Mouse (Mus musculus): ENCODE results near the gene Opn3. TPM values are rescaled to one million over a fixed set of nuclear protein-coding genes. Genes with fewer than 3 reads are reported as not detected.
A peak's percentile ranks its signal among the peaks of the same experiment; 100 is the strongest.

Gene Opn3
- polyA plus RNA-seq, 1 experiment = 1.4 TPM

GRCm38 (mm10) chr1:175637677-175638076, 54.9 kb downstream of the Opn3 start:
- Histone ChIP-seq H3K4me1 (ENCODE audit: control insufficient read depth, insufficient read depth, insufficient read length) (peaks cover 42% of the 10 kb centered on the region), H3K4me3 (ENCODE audit: extremely low read depth, insufficient read depth, insufficient read length) (no peak overlapping the region), H3K27me3 (ENCODE audit: control insufficient read depth, insufficient read depth, low read length) (no peaks in the 10 kb centered on the region), H3K27ac (ENCODE audit: insufficient read depth, low read length) (peak overlapping the region; percentile 52), H3K36me3 (ENCODE audit: control insufficient read depth, insufficient read depth, low read length) (peaks cover 2% of the 10 kb centered on the region; the same call in 1 of the 2 replicates)
- WGBS = 7% methylated on average over 7 of the region's 7 CpGs
- peak; percentile 41 to 48 for DNase-seq (ENCODE audit: low read depth in 1 of 2, low spot score in 2 of 2)
- TF ChIP-seq POLR2A (IDR thresholded peaks at IDR 0.05; ENCODE audit: low read depth, low read length) = no peak; the same call in 1 of the 2 replicates
- no peak for TF ChIP-seq CTCF (IDR thresholded peaks at IDR 0.05; ENCODE audit: extremely low read depth, insufficient read depth, insufficient read length, insufficient replicate concordance)

GRCm38 (mm10) chr1:175632470-175632869, 60.1 kb downstream of the Opn3 start:
- peak overlapping the region; percentile 84 for H3K27ac ChIP-seq (ENCODE audit: insufficient read depth, low read length)
- TF ChIP-seq POLR2A (IDR thresholded peaks at IDR 0.05; ENCODE audit: low read depth, low read length) (no peak), CTCF (IDR thresholded peaks at IDR 0.05; ENCODE audit: extremely low read depth, insufficient read depth, insufficient read length, insufficient replicate concordance) (no peak)
- H3K4me1 ChIP-seq (ENCODE audit: control insufficient read depth, insufficient read depth, insufficient read length) = peaks cover 10% of the 10 kb centered on the region; the same call in 1 of the 2 replicates
- H3K27me3 ChIP-seq (ENCODE audit: control insufficient read depth, insufficient read depth, low read length) = no peaks in the 10 kb centered on the region
- DNase-seq (ENCODE audit: low read depth in 1 of 2, low spot score in 2 of 2) = no peak
- peak overlapping the region; percentile 57 for H3K4me3 ChIP-seq (ENCODE audit: extremely low read depth, insufficient read depth, insufficient read length)
- WGBS = 85% methylated on average over 14 of the region's 14 CpGs
- no peaks in the 10 kb centered on the region for H3K36me3 ChIP-seq (ENCODE audit: control insufficient read depth, insufficient read depth, low read length)

DNA sequence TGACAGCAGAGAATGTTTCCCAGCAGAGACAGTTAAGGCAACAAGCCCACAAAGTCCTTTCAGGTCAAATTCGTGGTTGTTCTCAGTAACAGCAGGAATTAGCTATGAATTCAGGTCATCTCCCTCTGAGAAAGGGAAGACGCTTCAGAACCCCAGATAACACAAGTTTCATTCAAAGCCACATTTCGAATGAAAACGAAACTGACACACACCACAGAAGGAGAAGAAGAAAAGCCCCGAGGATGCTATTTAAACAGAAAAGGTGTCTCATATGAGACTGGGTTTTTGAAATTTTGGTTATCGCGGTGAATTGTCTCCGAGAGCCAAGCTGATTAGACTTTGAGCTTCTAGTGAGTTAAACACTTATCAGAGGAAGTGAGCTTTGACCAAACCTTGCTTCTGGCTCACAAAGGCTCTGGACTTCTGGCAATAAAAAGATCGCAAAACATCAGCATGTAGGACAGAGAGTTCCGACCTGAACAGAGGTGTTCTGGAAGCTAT, 60.8 kb downstream of the Opn3 start:
- WGBS = 7% methylated on average over 10 of the region's 10 CpGs
- TF ChIP-seq POLR2A (IDR thresholded peaks at IDR 0.05; ENCODE audit: low read depth, low read length) (peak; percentile 11; the same call in 1 of the 2 replicates), CTCF (IDR thresholded peaks at IDR 0.05; ENCODE audit: extremely low read depth, insufficient read depth, insufficient read length, insufficient replicate concordance) (no peak)

GRCm38 (mm10) chr1:175631080-175631479, 61.5 kb downstream of the Opn3 start:
- 58% methylated on average over 3 of the region's 3 CpGs for WGBS
- no peaks in the 10 kb centered on the region for H3K36me3 ChIP-seq (ENCODE audit: control insufficient read depth, insufficient read depth, low read length)
- TF ChIP-seq POLR2A (IDR thresholded peaks at IDR 0.05; ENCODE audit: low read depth, low read length) (no peak), CTCF (IDR thresholded peaks at IDR 0.05; ENCODE audit: extremely low read depth, insufficient read depth, insufficient read length, insufficient replicate concordance) (no peak)
- no peak overlapping the region for H3K4me3 ChIP-seq (ENCODE audit: extremely low read depth, insufficient read depth, insufficient read length)
- peak overlapping the region; percentile 84; the same call in 1 of the 2 replicates for H3K27ac ChIP-seq (ENCODE audit: insufficient read depth, low read length)
- no peak for DNase-seq (ENCODE audit: low read depth in 1 of 2, low spot score in 2 of 2)
- peaks cover 11% of the 10 kb centered on the region; the same call in 1 of the 2 replicates for H3K4me1 ChIP-seq (ENCODE audit: control insufficient read depth, insufficient read depth, insufficient read length)
- no peaks in the 10 kb centered on the region for H3K27me3 ChIP-seq (ENCODE audit: control insufficient read depth, insufficient read depth, low read length)

More for the DNA sequence above, 60.8 kb downstream of the Opn3 start:
- peak in 1 of 2 experiments; percentile 44 for DNase-seq (ENCODE audit: low read depth in 1 of 2, low spot score in 2 of 2)
- peak overlapping the region; percentile 84 for H3K27ac ChIP-seq (ENCODE audit: insufficient read depth, low read length)
- peaks cover 11% of the 10 kb centered on the region; the same call in 1 of the 2 replicates for H3K4me1 ChIP-seq (ENCODE audit: control insufficient read depth, insufficient read depth, insufficient read length)
- no peaks in the 10 kb centered on the region for H3K36me3 ChIP-seq (ENCODE audit: control insufficient read depth, insufficient read depth, low read length)
- H3K27me3 ChIP-seq (ENCODE audit: control insufficient read depth, insufficient read depth, low read length) = no peaks in the 10 kb centered on the region
- H3K4me3 ChIP-seq (ENCODE audit: extremely low read depth, insufficient read depth, insufficient read length) = peak overlapping the region; percentile 57

- no peaks in the 10 kb centered on the region for H3K36me3 ChIP-seq (ENCODE audit: control insufficient read depth, insufficient read depth, low read length)
- H3K27me3 ChIP-seq (ENCODE audit: control insufficient read depth, insufficient read depth, low read length) = no peaks in the 10 kb centered on the region
- 87% methylated on average over 5 of the region's 5 CpGs for WGBS
- TF ChIP-seq POLR2A (IDR thresholded peaks at IDR 0.05; ENCODE audit: low read depth, low read length) (no peak), CTCF (IDR thresholded peaks at IDR 0.05; ENCODE audit: extremely low read depth, insufficient read depth, insufficient read length, insufficient replicate concordance) (no peak)
- H3K4me1 ChIP-seq (ENCODE audit: control insufficient read depth, insufficient read depth, insufficient read length) = peaks cover 11% of the 10 kb centered on the region; the same call in 1 of the 2 replicates
- no peak overlapping the region for H3K27ac ChIP-seq (ENCODE audit: insufficient read depth, low read length)
- no peak for DNase-seq (ENCODE audit: low read depth in 1 of 2, low spot score in 2 of 2)
- H3K4me3 ChIP-seq (ENCODE audit: extremely low read depth, insufficient read depth, insufficient read length) = no peak overlapping the region
Observed at GRCm38 (mm10) chr1:175630345-175630744, 62.2 kb downstream of the Opn3 start.

DNA sequence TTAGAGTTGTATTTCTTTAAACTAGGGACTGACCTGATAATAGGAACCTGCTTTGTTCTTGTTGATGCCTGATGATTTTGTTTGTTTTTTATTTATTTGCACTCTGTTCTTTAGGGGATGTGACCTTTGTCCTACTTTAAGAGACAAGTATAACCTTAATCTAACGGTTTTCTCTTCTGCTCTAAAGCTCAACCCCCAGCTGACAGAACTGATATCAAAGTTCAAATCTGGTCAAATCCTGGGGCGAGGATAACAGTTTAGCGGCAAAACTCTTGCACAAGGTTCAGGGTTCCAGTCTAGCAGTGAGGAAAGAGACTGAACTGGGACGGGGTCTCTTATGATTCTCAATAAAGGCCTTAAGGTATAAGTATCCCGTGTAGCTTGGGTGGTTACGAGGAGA, 63.3 kb downstream of the Opn3 start:
- no peak overlapping the region for H3K4me3 ChIP-seq (ENCODE audit: extremely low read depth, insufficient read depth, insufficient read length)
- H3K27me3 ChIP-seq (ENCODE audit: control insufficient read depth, insufficient read depth, low read length) = no peaks in the 10 kb centered on the region
- peaks cover 11% of the 10 kb centered on the region; the same call in 1 of the 2 replicates for H3K4me1 ChIP-seq (ENCODE audit: control insufficient read depth, insufficient read depth, insufficient read length)
- 88% methylated on average over 6 of the region's 6 CpGs for WGBS
- DNase-seq (ENCODE audit: low read depth in 1 of 2, low spot score in 2 of 2) = no peak
- no peak overlapping the region for H3K27ac ChIP-seq (ENCODE audit: insufficient read depth, low read length)
- H3K36me3 ChIP-seq (ENCODE audit: control insufficient read depth, insufficient read depth, low read length) = no peaks in the 10 kb centered on the region
- TF ChIP-seq POLR2A (IDR thresholded peaks at IDR 0.05; ENCODE audit: low read depth, low read length) (no peak), CTCF (IDR thresholded peaks at IDR 0.05; ENCODE audit: extremely low read depth, insufficient read depth, insufficient read length, insufficient replicate concordance) (no peak)
